Comparison of ENCODE assay signal across 8 mouse cellular contexts in the genomic region with DNA sequence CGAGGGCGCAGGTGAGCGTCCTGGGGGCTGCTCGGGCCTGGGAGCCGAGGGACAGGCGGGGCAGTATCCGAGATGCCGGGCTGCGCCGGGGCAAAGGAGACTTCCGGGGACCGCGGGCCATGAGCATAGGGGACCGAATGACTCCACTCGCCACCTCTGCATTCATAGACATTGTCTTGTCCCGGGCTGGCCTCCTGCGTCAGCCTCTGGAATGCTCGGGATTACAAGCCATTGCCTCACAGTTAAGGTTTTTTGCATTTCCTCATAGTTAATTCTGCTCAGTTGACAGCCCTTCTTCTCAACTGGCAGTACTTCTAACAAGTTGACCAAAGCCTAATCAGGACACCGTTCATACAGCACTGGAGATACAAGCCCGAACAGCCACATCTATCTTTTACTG. TPM values are rescaled to one million over a fixed set of nuclear protein-coding genes. Genes with fewer than 3 reads are reported as not detected.
A peak's percentile ranks its signal among the peaks of the same experiment; 100 is the strongest.
DNase-seq lines count a peak whose midpoint lies in the region; ATAC-seq and TF ChIP-seq lines count a peak whose summit lies in the region.

No protein-coding gene starts in this region.

- peaks cover 87% of the 10 kb centered on the region for H3K4me1 ChIP-seq in megakaryocyte, embryonic 14.5 days
- peaks cover 47% of the 10 kb centered on the region for H3K4me1 ChIP-seq in embryonic facial prominence, embryonic 15.5 days
- peaks cover 29% of the 10 kb centered on the region for H3K4me1 ChIP-seq in limb, embryonic 11.5 days (ENCODE audit: control insufficient read depth, insufficient read depth, low read length)
- H3K4me1 ChIP-seq in small intestine, adult 2 months (ENCODE audit: control insufficient read depth, insufficient read depth, insufficient read length, low read length) = peaks cover 30% of the 10 kb centered on the region

- no peaks in the 10 kb centered on the region for H3K27me3 ChIP-seq in megakaryocyte, embryonic 14.5 days (replicated peaks)
- no peaks in the 10 kb centered on the region for H3K27me3 ChIP-seq in embryonic facial prominence, embryonic 15.5 days
- H3K27me3 ChIP-seq in limb, embryonic 11.5 days (ENCODE audit: control insufficient read depth, insufficient read depth, low read length) = no peaks in the 10 kb centered on the region
- H3K27me3 ChIP-seq in small intestine, adult 2 months (ENCODE audit: control insufficient read depth, insufficient read depth, low read length) = no peaks in the 10 kb centered on the region

- no peak for TF ChIP-seq CTCF in small intestine, adult 2 months (IDR thresholded peaks at IDR 0.05; ENCODE audit: extremely low read depth, insufficient read length, insufficient replicate concordance, low read depth, low read length)

- ATAC-seq in megakaryocyte, adult 5-6 weeks (ENCODE audit: poor library complexity, severe bottlenecking) = no peak
- ATAC-seq in embryonic facial prominence, embryonic 15.5 days (ENCODE audit: insufficient number of reproducible peaks, low FRiP score, low TSS enrichment, low read depth) = no peak
- ATAC-seq in limb, embryonic 11.5 days (ENCODE audit: insufficient number of reproducible peaks, low FRiP score, low TSS enrichment, low read depth) = no peak
- no peak for ATAC-seq in erythroid progenitor cell, adult 5-6 weeks (replicated peaks; ENCODE audit: low FRiP score, poor library complexity, severe bottlenecking)

- no peak for TF ChIP-seq POLR2A in small intestine, adult 2 months (IDR thresholded peaks at IDR 0.05; ENCODE audit: low read depth, low read length)

- H3K9me3 ChIP-seq in megakaryocyte, embryonic 14.5 days = no peaks in the 10 kb centered on the region
- H3K9me3 ChIP-seq in embryonic facial prominence, embryonic 15.5 days (replicated peaks) = no peaks in the 10 kb centered on the region
- H3K9me3 ChIP-seq in limb, embryonic 11.5 days (ENCODE audit: control insufficient read depth, low read length) = no peaks in the 10 kb centered on the region

- peaks cover 72% of the 10 kb centered on the region for H3K36me3 ChIP-seq in megakaryocyte, embryonic 14.5 days (replicated peaks; ENCODE audit: low read length)
- peaks cover 51% of the 10 kb centered on the region for H3K36me3 ChIP-seq in embryonic facial prominence, embryonic 15.5 days
- peaks cover 39% of the 10 kb centered on the region for H3K36me3 ChIP-seq in limb, embryonic 11.5 days (ENCODE audit: control insufficient read depth, insufficient read depth, low read length)
- peaks cover 41% of the 10 kb centered on the region for H3K36me3 ChIP-seq in small intestine, adult 2 months (ENCODE audit: control insufficient read depth, insufficient read depth, low read length)

- 3% methylated on average over 20 of the region's 20 CpGs for WGBS in embryonic facial prominence, embryonic 15.5 days
- WGBS in limb, embryonic 11.5 days = 3% methylated on average over 20 of the region's 20 CpGs
- under 1% methylated on average over 20 of the region's 20 CpGs for WGBS in small intestine, adult 2 months

- peak overlapping the region; percentile 95 for H3K27ac ChIP-seq in embryonic facial prominence, embryonic 15.5 days (replicated peaks)
- H3K27ac ChIP-seq in limb, embryonic 11.5 days (replicated peaks; ENCODE audit: low read depth, low read length) = peak overlapping the region; percentile 71
- peak overlapping the region; percentile 88; the same call in 1 of the 2 replicates for H3K27ac ChIP-seq in small intestine, adult 2 months (ENCODE audit: insufficient read depth, low read depth, low read length)

- no peak for DNase-seq in limb, embryonic 11.5 days (ENCODE audit: low spot score)
- DNase-seq in Muller cell, postnatal 12 days (ENCODE audit: inconsistent ontology term) = no peak
- no peak for DNase-seq in kidney, adult 8-10 months

- peak overlapping the region; percentile 98 for H3K4me3 ChIP-seq in megakaryocyte, embryonic 14.5 days (replicated peaks)
- peak overlapping the region; percentile 93 for H3K4me3 ChIP-seq in embryonic facial prominence, embryonic 15.5 days (replicated peaks)
- H3K4me3 ChIP-seq in limb, embryonic 11.5 days (ENCODE audit: low read depth, low read length) = peak overlapping the region; percentile 95
- H3K4me3 ChIP-seq in small intestine, adult 2 months (ENCODE audit: low read depth, low read length) = peak overlapping the region; percentile 82

- peak overlapping the region; percentile 78 for H3K4me2 ChIP-seq in embryonic facial prominence, embryonic 15.5 days (replicated peaks)
- peak overlapping the region; percentile 71 for H3K4me2 ChIP-seq in limb, embryonic 11.5 days (ENCODE audit: low read depth, severe bottlenecking)

- peak overlapping the region; percentile 93 for H3K9ac ChIP-seq in embryonic facial prominence, embryonic 15.5 days
- peak overlapping the region; percentile 79 for H3K9ac ChIP-seq in limb, embryonic 11.5 days (ENCODE audit: low read length)

RNA-seq across cellular contexts. Expression of gene Cactin, which starts 0.5 kb away (rescaled TPM):
- 76.5 and 78.5 TPM in 2 replicates for polyA plus RNA-seq in megakaryocyte, embryonic 14.5 days (2012; ENCODE audit: insufficient read depth, low replicate concordance)
- total RNA-seq in megakaryocyte, adult 5-6 weeks (2015) = 4.5 and 7.4 TPM in 2 replicates
- total RNA-seq in megakaryocyte, adult 5-6 weeks (2017) = 16.2 and 20.6 TPM in 2 replicates
- polyA plus RNA-seq in embryonic facial prominence, embryonic 15.5 days (2015; fragmentation: Nextera tagmentation; extraction: Ambion mirVana) = 41.4 and 44.0 TPM in 2 replicates
- polyA plus RNA-seq in limb, embryonic 11.5 days (2014; fragmentation: Nextera tagmentation; extraction: Ambion mirVana) = 35.9 and 40.0 TPM in 2 replicates
- polyA plus RNA-seq in small intestine, adult 2 months (2012; rRNA removed) = 16.6 and 29.2 TPM in 2 replicates
- total RNA-seq in erythroid progenitor cell, adult 5-6 weeks (2015; ENCODE audit: low replicate concordance) = 8.3 and 10.5 TPM in 2 replicates
- 24.7 and 47.1 TPM in 2 replicates for total RNA-seq in erythroid progenitor cell, adult 5-6 weeks (2017; ENCODE audit: low replicate concordance)

RNA-seq across cellular contexts. Expression of gene Tbxa2r, which starts 7.1 kb away (rescaled TPM):
- 87.5 and 153 TPM in 2 replicates for polyA plus RNA-seq in megakaryocyte, embryonic 14.5 days (2012; ENCODE audit: insufficient read depth, low replicate concordance)
- 0.34 and 0.85 TPM in 2 replicates for total RNA-seq in megakaryocyte, adult 5-6 weeks (2015)
- total RNA-seq in megakaryocyte, adult 5-6 weeks (2017) = 0.07 and 0.28 TPM in 2 replicates
- polyA plus RNA-seq in embryonic facial prominence, embryonic 15.5 days (2015; fragmentation: Nextera tagmentation; extraction: Ambion mirVana) = 13.2 and 14.2 TPM in 2 replicates
- polyA plus RNA-seq in limb, embryonic 11.5 days (2014; fragmentation: Nextera tagmentation; extraction: Ambion mirVana) = 1.7 and 1.8 TPM in 2 replicates
- polyA plus RNA-seq in small intestine, adult 2 months (2012; rRNA removed) = 10.0 and 10.2 TPM in 2 replicates
- not detected in 2 replicates for total RNA-seq in erythroid progenitor cell, adult 5-6 weeks (2015; ENCODE audit: low replicate concordance)
- 0.90 TPM in 1 of 2 replicates, not detected in the other for total RNA-seq in erythroid progenitor cell, adult 5-6 weeks (2017; ENCODE audit: low replicate concordance)

RNA-seq across cellular contexts. Expression of gene Gipc3, which starts 21.6 kb away (rescaled TPM):
- 2.9 and 11.0 TPM in 2 replicates for polyA plus RNA-seq in megakaryocyte, embryonic 14.5 days (2012; ENCODE audit: insufficient read depth, low replicate concordance)
- not detected in 2 replicates for total RNA-seq in megakaryocyte, adult 5-6 weeks (2015)
- not detected in 2 replicates for total RNA-seq in megakaryocyte, adult 5-6 weeks (2017)
- polyA plus RNA-seq in embryonic facial prominence, embryonic 15.5 days (2015; fragmentation: Nextera tagmentation; extraction: Ambion mirVana) = 0.29 and 0.35 TPM in 2 replicates
- polyA plus RNA-seq in limb, embryonic 11.5 days (2014; fragmentation: Nextera tagmentation; extraction: Ambion mirVana) = not detected in 2 replicates
- polyA plus RNA-seq in small intestine, adult 2 months (2012; rRNA removed) = 0.67 and 1.2 TPM in 2 replicates
- total RNA-seq in erythroid progenitor cell, adult 5-6 weeks (2015; ENCODE audit: low replicate concordance) = not detected in 2 replicates
- not detected in 2 replicates for total RNA-seq in erythroid progenitor cell, adult 5-6 weeks (2017; ENCODE audit: low replicate concordance)

RNA-seq across cellular contexts. Expression of gene Pip5k1c, which starts 28.7 kb away (rescaled TPM):
- polyA plus RNA-seq in megakaryocyte, embryonic 14.5 days (2012; ENCODE audit: insufficient read depth, low replicate concordance) = 124 and 136 TPM in 2 replicates
- total RNA-seq in megakaryocyte, adult 5-6 weeks (2015) = 28.0 and 31.7 TPM in 2 replicates
- 40.4 and 46.1 TPM in 2 replicates for total RNA-seq in megakaryocyte, adult 5-6 weeks (2017)
- 51.1 and 53.8 TPM in 2 replicates for polyA plus RNA-seq in embryonic facial prominence, embryonic 15.5 days (2015; fragmentation: Nextera tagmentation; extraction: Ambion mirVana)
- polyA plus RNA-seq in limb, embryonic 11.5 days (2014; fragmentation: Nextera tagmentation; extraction: Ambion mirVana) = 49.0 and 60.6 TPM in 2 replicates
- polyA plus RNA-seq in small intestine, adult 2 months (2012; rRNA removed) = 26.1 and 50.8 TPM in 2 replicates
- total RNA-seq in erythroid progenitor cell, adult 5-6 weeks (2015; ENCODE audit: low replicate concordance) = 13.0 and 15.1 TPM in 2 replicates
- 9.9 and 14.7 TPM in 2 replicates for total RNA-seq in erythroid progenitor cell, adult 5-6 weeks (2017; ENCODE audit: low replicate concordance)

RNA-seq across cellular contexts. Expression of gene Hmg20b, which starts 28.8 kb away (rescaled TPM):
- polyA plus RNA-seq in megakaryocyte, embryonic 14.5 days (2012; ENCODE audit: insufficient read depth, low replicate concordance) = 302 and 601 TPM in 2 replicates
- total RNA-seq in megakaryocyte, adult 5-6 weeks (2015) = 27.4 and 33.0 TPM in 2 replicates
- total RNA-seq in megakaryocyte, adult 5-6 weeks (2017) = 18.1 and 24.5 TPM in 2 replicates
- 94.7 and 96.1 TPM in 2 replicates for polyA plus RNA-seq in embryonic facial prominence, embryonic 15.5 days (2015; fragmentation: Nextera tagmentation; extraction: Ambion mirVana)
- 129 and 130 TPM in 2 replicates for polyA plus RNA-seq in limb, embryonic 11.5 days (2014; fragmentation: Nextera tagmentation; extraction: Ambion mirVana)
- 86.8 and 196 TPM in 2 replicates for polyA plus RNA-seq in small intestine, adult 2 months (2012; rRNA removed)
- 49.9 and 58.7 TPM in 2 replicates for total RNA-seq in erythroid progenitor cell, adult 5-6 weeks (2015; ENCODE audit: low replicate concordance)
- 18.1 and 24.4 TPM in 2 replicates for total RNA-seq in erythroid progenitor cell, adult 5-6 weeks (2017; ENCODE audit: low replicate concordance)
